Mouse (Mus musculus): ENCODE results near the gene Slc25a24. TPM values are rescaled to one million over a fixed set of nuclear protein-coding genes. Genes with fewer than 3 reads are reported as not detected.

Slc25a24 gene
- polyA plus RNA-seq (2014; fragmentation: Nextera tagmentation; extraction: Ambion mirVana): 39.8 and 47.7 TPM in 2 replicates

DNA sequence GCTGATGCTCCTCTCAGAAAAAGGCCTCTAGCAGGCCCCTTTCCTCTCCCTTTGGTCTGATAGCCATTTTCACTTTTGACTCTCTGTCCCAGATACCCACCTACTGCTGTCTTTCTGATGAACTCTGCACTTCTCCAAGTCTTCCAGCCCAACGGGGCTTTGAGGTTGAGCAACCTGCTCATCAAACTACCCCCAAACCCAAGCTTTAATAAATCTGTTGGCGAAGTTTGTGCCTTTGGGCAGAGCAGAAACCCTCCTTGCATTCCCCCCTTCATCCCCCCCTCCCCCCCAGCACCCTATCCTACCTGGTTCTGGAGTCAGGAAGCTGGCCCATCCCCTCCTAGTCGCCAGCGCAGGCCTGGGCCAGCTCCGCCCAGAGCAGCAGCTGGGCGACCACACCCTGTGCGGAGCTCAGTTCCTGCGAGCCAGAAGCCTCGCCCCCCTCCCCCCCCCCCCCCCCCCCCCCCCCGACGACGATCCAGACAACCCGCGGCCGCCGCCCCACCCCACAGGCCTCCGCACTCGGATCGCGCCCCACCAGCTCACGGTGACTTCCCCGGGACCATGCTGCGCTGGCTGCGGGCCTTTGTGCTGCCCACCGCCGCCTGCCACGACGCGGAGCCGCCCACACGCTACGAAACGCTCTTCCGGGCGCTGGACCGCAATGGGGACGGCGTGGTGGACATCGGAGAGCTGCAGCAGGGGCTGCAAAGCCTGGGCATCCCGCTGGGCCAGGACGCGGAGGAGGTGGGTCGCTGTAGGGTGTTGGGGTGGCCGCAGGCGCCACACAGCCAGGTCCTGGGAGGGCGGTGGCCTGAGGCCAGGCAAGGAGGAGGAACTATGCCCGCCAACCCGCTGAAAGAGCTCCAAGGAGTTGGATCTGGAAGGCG is at the start of gene Slc25a24:
Gene Slc25a24, plus strand, starts transcription at position 509 of the 890 bp plus-strand sequence.
- DNase-seq (ENCODE audit: low spot score) (peak; percentile 58), ATAC-seq (replicated peaks; ENCODE audit: low FRiP score, low TSS enrichment, low read depth) (peak; percentile 91)
- Histone ChIP-seq H3K4me2 (ENCODE audit: low read length) (peak within 1 kb of the TSS; percentile 64), H3K9ac (ENCODE audit: low read length) (peak within 1 kb of the TSS; percentile 89), H3K4me3 (ENCODE audit: low read depth, low read length) (peak within 1 kb of the TSS; percentile 65), H3K36me3 (ENCODE audit: control insufficient read depth, insufficient read depth, low read length) (peaks cover 3% of the 10 kb centered on the region; the same call in 1 of the 2 replicates), H3K9me3 (ENCODE audit: control insufficient read depth, low read length) (no peaks in the 10 kb centered on the region), H3K27ac (ENCODE audit: low read depth) (peak within 1 kb of the TSS; percentile 83), H3K27me3 (replicated peaks; ENCODE audit: control insufficient read depth, insufficient read depth, low read length) (no peaks in the 10 kb centered on the region), H3K4me1 (replicated peaks; ENCODE audit: control insufficient read depth, insufficient read depth, low read length) (peaks cover 22% of the 10 kb centered on the region; the same call in 1 of the 2 replicates)
- under 1% methylated on average over 40 of the region's 49 CpGs for WGBS

DNA sequence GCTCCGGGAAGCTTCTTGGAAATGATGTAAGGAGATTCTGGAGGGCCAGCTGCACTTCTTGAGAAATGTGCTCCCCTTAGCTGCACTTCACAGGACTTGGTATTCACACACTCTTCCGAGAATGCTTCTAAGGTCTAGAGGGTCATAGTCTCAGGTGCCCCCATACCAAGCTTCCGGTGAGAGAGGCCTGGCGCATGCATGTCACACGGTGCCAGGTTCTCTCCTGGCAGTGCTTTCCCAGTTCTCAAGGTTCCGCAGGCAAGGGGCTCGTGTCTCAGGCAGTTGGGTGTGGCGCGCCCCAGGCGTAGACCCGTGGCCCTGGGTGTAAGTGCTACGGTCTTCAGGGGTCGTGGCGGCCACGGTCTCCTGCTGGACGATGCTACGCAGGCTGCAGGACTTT is 42.8 kb upstream of the Slc25a24 start, which contains the start of gene Slc25a54:
Gene Slc25a54, plus strand, starts transcription at position 301 of the 400 bp plus-strand sequence.
- Histone ChIP-seq H3K4me2 (ENCODE audit: low read length) (no peak within 1 kb of the TSS), H3K36me3 (ENCODE audit: control insufficient read depth, insufficient read depth, low read length) (no peaks in the 10 kb centered on the region), H3K27ac (ENCODE audit: low read depth) (no peak within 1 kb of the TSS), H3K9me3 (ENCODE audit: control insufficient read depth, low read length) (no peaks in the 10 kb centered on the region), H3K4me1 (replicated peaks; ENCODE audit: control insufficient read depth, insufficient read depth, low read length) (no peaks in the 10 kb centered on the region), H3K4me3 (ENCODE audit: low read depth, low read length) (no peak within 1 kb of the TSS), H3K9ac (ENCODE audit: low read length) (no peak within 1 kb of the TSS), H3K27me3 (replicated peaks; ENCODE audit: control insufficient read depth, insufficient read depth, low read length) (no peaks in the 10 kb centered on the region)
- WGBS: 93% methylated on average over 17 of the region's 17 CpGs
- no peak for DNase-seq (ENCODE audit: low spot score)
- no peak for ATAC-seq (replicated peaks; ENCODE audit: low FRiP score, low TSS enrichment, low read depth)

DNA sequence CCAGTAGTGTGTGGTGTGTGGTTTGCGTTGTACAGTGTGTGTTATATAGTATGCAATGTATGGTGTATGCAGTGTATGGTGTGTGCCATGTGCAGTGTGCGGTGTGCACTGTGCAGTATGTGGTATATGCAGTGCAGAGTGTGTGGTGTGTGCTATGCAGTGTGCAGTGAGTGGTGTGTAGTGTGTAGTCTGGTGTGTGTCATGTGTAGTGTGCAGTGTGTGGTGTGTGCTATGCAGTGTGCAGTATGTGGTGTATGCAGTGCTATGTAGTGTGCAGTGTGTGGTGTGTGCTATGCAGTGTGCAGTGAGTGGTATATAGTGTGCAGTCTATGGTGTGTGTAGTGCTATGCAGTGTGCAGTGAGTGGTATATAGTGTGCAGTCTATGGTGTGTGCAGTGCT is 38.5 kb upstream of the Slc25a24 start:
- Histone ChIP-seq H3K9ac (ENCODE audit: low read length) (no peak overlapping the region), H3K4me2 (ENCODE audit: low read length) (no peak overlapping the region), H3K27ac (ENCODE audit: low read depth) (no peak overlapping the region), H3K4me1 (replicated peaks; ENCODE audit: control insufficient read depth, insufficient read depth, low read length) (no peaks in the 10 kb centered on the region), H3K4me3 (ENCODE audit: low read depth, low read length) (no peak overlapping the region), H3K36me3 (ENCODE audit: control insufficient read depth, insufficient read depth, low read length) (no peaks in the 10 kb centered on the region), H3K27me3 (replicated peaks; ENCODE audit: control insufficient read depth, insufficient read depth, low read length) (no peaks in the 10 kb centered on the region), H3K9me3 (ENCODE audit: control insufficient read depth, low read length) (no peaks in the 10 kb centered on the region)
- DNase-seq (ENCODE audit: low spot score) (no peak), ATAC-seq (replicated peaks; ENCODE audit: low FRiP score, low TSS enrichment, low read depth) (no peak)
- 93% methylated on average over 2 of the region's 2 CpGs for WGBS

DNA sequence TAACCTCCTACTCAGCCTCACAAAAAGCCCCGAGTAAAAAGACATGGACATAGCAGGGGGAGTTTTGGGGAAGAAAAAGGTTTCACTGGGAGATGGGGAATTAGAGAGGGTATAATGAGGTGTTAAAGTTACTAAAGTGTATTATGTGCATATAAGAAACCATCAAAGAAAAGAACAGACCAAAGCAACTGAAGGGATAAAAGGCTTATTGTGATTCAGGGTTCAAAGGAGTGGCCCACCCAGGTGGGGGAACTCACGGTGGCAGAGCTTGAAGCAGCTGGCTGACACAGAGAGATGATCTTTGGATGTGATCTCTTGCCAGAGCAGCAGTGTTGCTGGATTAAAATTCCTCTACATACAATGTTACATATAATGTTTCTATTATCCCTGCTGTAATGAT is 34.5 kb upstream of the Slc25a24 start:
- Histone ChIP-seq H3K27me3 (replicated peaks; ENCODE audit: control insufficient read depth, insufficient read depth, low read length) (no peaks in the 10 kb centered on the region), H3K27ac (ENCODE audit: low read depth) (no peak overlapping the region), H3K9ac (ENCODE audit: low read length) (no peak overlapping the region), H3K4me2 (ENCODE audit: low read length) (no peak overlapping the region), H3K36me3 (ENCODE audit: control insufficient read depth, insufficient read depth, low read length) (no peaks in the 10 kb centered on the region), H3K4me1 (replicated peaks; ENCODE audit: control insufficient read depth, insufficient read depth, low read length) (no peaks in the 10 kb centered on the region), H3K4me3 (ENCODE audit: low read depth, low read length) (no peak overlapping the region), H3K9me3 (ENCODE audit: control insufficient read depth, low read length) (no peaks in the 10 kb centered on the region)
- ATAC-seq (replicated peaks; ENCODE audit: low FRiP score, low TSS enrichment, low read depth) (no peak), DNase-seq (ENCODE audit: low spot score) (no peak)
- WGBS: 19% methylated on average over 2 of the region's 2 CpGs

DNA sequence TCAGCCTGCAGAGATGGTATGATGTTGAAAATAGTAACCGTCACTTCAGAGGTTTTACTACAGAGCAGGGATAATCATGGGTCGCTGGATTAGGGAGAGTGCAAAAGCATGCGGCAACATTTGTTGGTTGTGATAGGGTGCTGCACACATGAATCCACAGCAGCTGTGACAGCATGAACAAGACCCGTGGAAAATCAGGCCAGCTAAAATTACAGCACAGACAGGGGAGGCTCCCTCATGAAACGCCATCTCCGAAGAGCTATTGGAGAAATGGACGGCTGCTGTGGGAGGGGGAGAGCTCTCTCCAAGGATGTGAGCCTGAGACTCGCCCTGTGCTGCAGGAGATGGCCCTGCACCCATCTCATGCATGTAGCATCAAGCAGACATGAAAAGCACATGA is 18.2 kb upstream of the Slc25a24 start:
- WGBS: 58% methylated on average over 8 of the region's 8 CpGs
- H3K36me3 ChIP-seq (ENCODE audit: control insufficient read depth, insufficient read depth, low read length): no peaks in the 10 kb centered on the region
- no peaks in the 10 kb centered on the region for H3K27me3 ChIP-seq (replicated peaks; ENCODE audit: control insufficient read depth, insufficient read depth, low read length)
- no peak overlapping the region for H3K4me2 ChIP-seq (ENCODE audit: low read length)
- H3K9me3 ChIP-seq (ENCODE audit: control insufficient read depth, low read length): no peaks in the 10 kb centered on the region
- no peak overlapping the region for H3K27ac ChIP-seq (ENCODE audit: low read depth)
- H3K4me1 ChIP-seq (replicated peaks; ENCODE audit: control insufficient read depth, insufficient read depth, low read length): no peaks in the 10 kb centered on the region
- H3K9ac ChIP-seq (ENCODE audit: low read length): no peak overlapping the region
- DNase-seq (ENCODE audit: low spot score): no peak
- ATAC-seq (replicated peaks; ENCODE audit: low FRiP score, low TSS enrichment, low read depth): no peak
- no peak overlapping the region for H3K4me3 ChIP-seq (ENCODE audit: low read depth, low read length)

DNA sequence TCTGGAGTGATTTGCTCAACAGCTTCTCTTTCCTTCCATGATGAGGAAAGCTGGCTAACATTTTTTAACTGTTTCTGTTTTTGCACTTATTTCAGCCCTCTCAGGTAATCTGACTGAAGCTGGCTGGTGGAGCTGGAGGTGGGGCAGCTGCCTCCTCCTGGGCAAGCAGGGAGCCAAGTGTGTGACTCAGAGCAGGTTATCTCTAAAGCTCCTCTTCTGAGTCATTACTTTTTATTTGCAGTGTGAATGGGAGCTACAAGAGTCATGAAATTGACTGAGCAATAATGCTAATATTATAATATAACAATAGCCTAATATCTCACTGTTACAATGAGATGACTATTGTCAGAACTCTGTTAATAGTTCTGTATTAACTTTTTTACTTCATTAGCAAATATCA is 5.8 kb upstream of the Slc25a24 start:
- Histone ChIP-seq H3K4me1 (replicated peaks; ENCODE audit: control insufficient read depth, insufficient read depth, low read length) (no peaks in the 10 kb centered on the region; the same call in 1 of the 2 replicates), H3K27me3 (replicated peaks; ENCODE audit: control insufficient read depth, insufficient read depth, low read length) (no peaks in the 10 kb centered on the region), H3K27ac (ENCODE audit: low read depth) (no peak overlapping the region), H3K4me3 (ENCODE audit: low read depth, low read length) (no peak overlapping the region), H3K36me3 (ENCODE audit: control insufficient read depth, insufficient read depth, low read length) (no peaks in the 10 kb centered on the region), H3K9me3 (ENCODE audit: control insufficient read depth, low read length) (peaks cover 4% of the 10 kb centered on the region), H3K9ac (ENCODE audit: low read length) (no peak overlapping the region), H3K4me2 (ENCODE audit: low read length) (no peak overlapping the region)
- no peak for DNase-seq (ENCODE audit: low spot score)
- no peak for ATAC-seq (replicated peaks; ENCODE audit: low FRiP score, low TSS enrichment, low read depth)

DNA sequence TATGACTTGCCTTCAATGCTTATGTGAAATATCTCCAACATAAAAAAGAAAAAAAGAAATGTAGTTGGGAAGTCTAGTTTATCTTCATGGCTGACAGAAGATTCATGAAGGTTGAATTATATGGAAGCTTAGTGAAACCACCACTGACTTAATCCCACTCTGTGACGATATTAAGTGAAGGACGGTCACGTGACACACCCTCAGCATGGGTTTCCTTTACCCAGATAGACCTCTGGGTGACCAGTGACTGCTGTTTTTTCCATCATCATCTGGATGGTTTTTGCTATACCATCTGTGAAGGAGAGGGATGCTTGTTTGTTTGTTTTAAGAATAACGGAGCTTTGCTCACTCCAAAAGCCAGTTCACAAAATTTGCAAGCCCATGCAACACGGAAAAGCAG is 3.4 kb upstream of the Slc25a24 start:
- WGBS: 74% methylated on average over 5 of the region's 5 CpGs
- Histone ChIP-seq H3K9me3 (ENCODE audit: control insufficient read depth, low read length) (no peaks in the 10 kb centered on the region; the same call in 1 of the 2 replicates), H3K9ac (ENCODE audit: low read length) (no peak overlapping the region), H3K27me3 (replicated peaks; ENCODE audit: control insufficient read depth, insufficient read depth, low read length) (no peaks in the 10 kb centered on the region), H3K27ac (ENCODE audit: low read depth) (no peak overlapping the region), H3K36me3 (ENCODE audit: control insufficient read depth, insufficient read depth, low read length) (no peaks in the 10 kb centered on the region), H3K4me3 (ENCODE audit: low read depth, low read length) (no peak overlapping the region), H3K4me2 (ENCODE audit: low read length) (no peak overlapping the region), H3K4me1 (replicated peaks; ENCODE audit: control insufficient read depth, insufficient read depth, low read length) (peaks cover 13% of the 10 kb centered on the region; the same call in 1 of the 2 replicates)
- ATAC-seq (replicated peaks; ENCODE audit: low FRiP score, low TSS enrichment, low read depth) (no peak), DNase-seq (ENCODE audit: low spot score) (no peak)

DNA sequence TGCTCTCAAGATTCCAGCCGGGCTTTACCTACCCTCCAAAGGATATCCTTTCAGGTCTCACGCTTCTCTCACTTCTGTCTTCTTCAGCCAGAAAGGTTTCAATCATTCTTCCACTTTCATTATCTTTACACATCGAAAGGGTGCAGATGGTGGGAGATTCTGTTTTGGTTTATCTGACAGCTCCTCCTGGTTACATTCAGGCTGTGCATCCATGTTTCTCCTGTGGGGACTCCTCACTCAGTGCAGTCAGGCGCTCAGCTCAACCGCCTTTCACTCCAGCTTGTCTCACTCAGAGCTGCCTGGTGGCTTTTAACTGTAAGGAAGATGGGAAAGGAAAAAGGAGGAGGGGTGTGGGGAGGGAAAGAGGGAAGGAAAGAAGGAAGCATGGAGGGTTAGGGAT is 3.0 kb upstream of the Slc25a24 start:
- no peaks in the 10 kb centered on the region for H3K36me3 ChIP-seq (ENCODE audit: control insufficient read depth, insufficient read depth, low read length)
- WGBS: 71% methylated on average over 5 of the region's 5 CpGs

More for the DNA sequence above, 3.0 kb upstream of the Slc25a24 start:
- H3K4me1 ChIP-seq (replicated peaks; ENCODE audit: control insufficient read depth, insufficient read depth, low read length): peaks cover 13% of the 10 kb centered on the region; the same call in 1 of the 2 replicates
- no peak for DNase-seq (ENCODE audit: low spot score)
- H3K9me3 ChIP-seq (ENCODE audit: control insufficient read depth, low read length): no peaks in the 10 kb centered on the region
- no peak overlapping the region for H3K4me3 ChIP-seq (ENCODE audit: low read depth, low read length)
- no peak overlapping the region for H3K27ac ChIP-seq (ENCODE audit: low read depth)
- no peak for ATAC-seq (replicated peaks; ENCODE audit: low FRiP score, low TSS enrichment, low read depth)
- H3K27me3 ChIP-seq (replicated peaks; ENCODE audit: control insufficient read depth, insufficient read depth, low read length): no peaks in the 10 kb centered on the region
- H3K4me2 ChIP-seq (ENCODE audit: low read length): no peak overlapping the region
- H3K9ac ChIP-seq (ENCODE audit: low read length): no peak overlapping the region

Measured in intestine, embryonic 14.5 days (tissue).